Mouse (Mus musculus): Measurements from ENCODE around the gene Pacsin1.
A peak's percentile ranks its signal among the peaks of the same experiment; 100 is the strongest.

GRCm38 (mm10) chr17:27652046-27652790 is 3.1 kb upstream of the Pacsin1 start:
- TF ChIP-seq EP300 (IDR thresholded peaks at IDR 0.05; ENCODE audit: low read depth) (no peak), CTCF (IDR thresholded peaks at IDR 0.05; ENCODE audit: low read depth) (peak; percentile 4; the same call in 1 of the 2 replicates)

Measured in liver, embryonic 14.5 days (tissue).